Mouse (Mus musculus): ENCODE results near the gene Zrsr2. TPM values are rescaled to one million over a fixed set of nuclear protein-coding genes. Genes with fewer than 3 reads are reported as not detected.

Gene Zrsr2
- 69.3 TPM for polyA plus RNA-seq (2017; shearing (Covaris generic))

GRCm38 (mm10) chrX:163958467-163958875 is at the start of gene Zrsr2:
TSS of gene Zrsr2 (minus strand) at chrX:163958661.

GRCm38 (mm10) chrX:163908337-163909250 is 49.9 kb downstream of the Zrsr2 start, which contains the start of gene Ap1s2:
TSS of gene Ap1s2 (plus strand) at chrX:163909017.

Other genes with a start within 250 kb of the Zrsr2 start
- gene Rnf138rt1, start 197.3 kb downstream of the Zrsr2 start, polyA plus RNA-seq (2017; shearing (Covaris generic)), result not detected
- gene Ap1s2, start 49.6 kb downstream of the Zrsr2 start, polyA plus RNA-seq (2017; shearing (Covaris generic)), result 11.2 TPM
- gene Car5b, start 69.3 kb upstream of the Zrsr2 start, polyA plus RNA-seq (2017; shearing (Covaris generic)), result 3.8 TPM
- 3.3 TPM for gene Siah1b, start 117.8 kb upstream of the Zrsr2 start, polyA plus RNA-seq (2017; shearing (Covaris generic))
- gene Cltrn, start 130.2 kb upstream of the Zrsr2 start, polyA plus RNA-seq (2017; shearing (Covaris generic)), result not detected
- gene Ace2, start 180.7 kb upstream of the Zrsr2 start, polyA plus RNA-seq (2017; shearing (Covaris generic)), result not detected

All from CD4-positive, CD25-positive, alpha-beta regulatory T cell, adult 9 weeks (primary cell).